Mouse (Mus musculus) E14TG2a.4 (cell line): ENCODE results near the gene Mthfsd.

Experiments
- CTCF ChIP-seq: conservative IDR thresholded peaks from 2 replicates; pipeline ENCODE4 v1.5.1; 2014; ENCODE audit warnings: low read length
- POU5F1 ChIP-seq: IDR thresholded peaks from 2 replicates; pipeline ENCODE4 v1.6.1; 2014; ENCODE audit warnings: low read length, borderline replicate concordance

DNA sequence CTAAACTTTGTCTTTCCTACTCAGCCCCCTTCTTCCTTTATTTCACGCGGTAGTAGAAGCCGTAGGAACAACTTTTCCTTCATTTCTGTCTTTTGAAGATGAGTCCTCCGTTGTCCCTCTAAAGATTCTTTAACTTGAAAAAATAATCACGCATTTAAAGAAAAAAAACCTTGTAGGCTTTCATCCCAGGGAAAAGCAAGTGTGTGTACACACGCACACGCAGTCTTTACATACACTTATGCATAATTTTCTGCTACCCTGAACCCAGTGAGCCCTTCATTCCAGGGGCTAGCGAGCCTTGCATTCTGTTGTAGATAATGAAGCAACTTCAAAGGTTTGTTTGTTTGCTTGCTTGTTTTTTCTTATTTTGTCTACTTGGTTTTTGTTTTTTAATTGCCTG lies 19.9 kb downstream of the Mthfsd start:
- TF ChIP-seq CTCF (no peak), POU5F1 (no peak)
